Mouse (Mus musculus) forelimb bud, embryonic 11.5 days (tissue): ENCODE measurements around the gene Sdhb.

Experiments used
- DNase-seq: peaks from one replicate; pipeline ENCODE4 v3.0.0-alpha.2; 2012; ENCODE audit warnings: low read depth, low spot score

Sdhb gene

GRCm38 (mm10) chr4:140977886-140978692 lies 17.1 kb downstream of the Sdhb start:
- no peak for DNase-seq

GRCm38 (mm10) chr4:140981605-140982004 lies 20.6 kb downstream of the Sdhb start:
- DNase-seq: no peak

- DNase-seq: no peak
These were observed 21.8 kb downstream of the Sdhb start for GRCm38 (mm10) chr4:140982808-140983207.

- DNase-seq: no peak
These were observed 22.4 kb downstream of the Sdhb start for GRCm38 (mm10) chr4:140983442-140983841.

- no peak for DNase-seq
These were observed 23.5 kb downstream of the Sdhb start for GRCm38 (mm10) chr4:140984544-140984943.

GRCm38 (mm10) chr4:140986024-140986710 lies 25.2 kb downstream of the Sdhb start:
- DNase-seq: no peak

- DNase-seq: peak; percentile 75
These were observed 25.9 kb downstream of the Sdhb start, which contains the start of gene Atp13a2 for GRCm38 (mm10) chr4:140986711-140987395. TSS of gene Atp13a2 (plus strand) at chr4:140986873.

GRCm38 (mm10) chr4:140987476-140987875 lies 26.5 kb downstream of the Sdhb start:
- no peak for DNase-seq

- no peak for DNase-seq
These were observed 27.8 kb downstream of the Sdhb start for GRCm38 (mm10) chr4:140988706-140989290.

GRCm38 (mm10) chr4:140989447-140989846 lies 28.4 kb downstream of the Sdhb start:
- DNase-seq: no peak

GRCm38 (mm10) chr4:140992215-140992614 lies 31.2 kb downstream of the Sdhb start:
- DNase-seq: no peak

GRCm38 (mm10) chr4:140993846-140994245 lies 32.8 kb downstream of the Sdhb start:
- no peak for DNase-seq

- no peak for DNase-seq
These were observed 34.8 kb downstream of the Sdhb start for GRCm38 (mm10) chr4:140995811-140996210.

- DNase-seq: no peak
These were observed 35.8 kb downstream of the Sdhb start for GRCm38 (mm10) chr4:140996812-140997211.

GRCm38 (mm10) chr4:141005983-141006382 lies 45.0 kb downstream of the Sdhb start:
- DNase-seq: no peak

GRCm38 (mm10) chr4:141008028-141008427 lies 47.0 kb downstream of the Sdhb start:
- DNase-seq: no peak

- DNase-seq: no peak
These were observed 49.1 kb downstream of the Sdhb start, which contains the start of gene Mfap2 for GRCm38 (mm10) chr4:141010118-141010517. TSS of gene Mfap2 (plus strand) at chr4:141010418.

- DNase-seq: peak; percentile 62
These were observed 49.5 kb downstream of the Sdhb start for GRCm38 (mm10) chr4:141010526-141010925.

GRCm38 (mm10) chr4:141010941-141011429 lies 50.0 kb downstream of the Sdhb start:
- peak; percentile 64 for DNase-seq

- DNase-seq: peak; percentile 43
These were observed 50.7 kb downstream of the Sdhb start for GRCm38 (mm10) chr4:141011556-141012328.

GRCm38 (mm10) chr4:141012558-141012957 lies 51.6 kb downstream of the Sdhb start:
- DNase-seq: no peak
